Mouse (Mus musculus): ENCODE data around the gene Cp. TPM values are rescaled to one million over a fixed set of nuclear protein-coding genes. Genes with fewer than 3 reads are reported as not detected.
"Not testable (repeated sequence)": the region's sequence is repeated elsewhere in the genome, so short reads cannot be mapped to it uniquely, and the experiment has no call there.

Gene Cp
- total RNA-seq, 2 experiments from 2014 or later: 6.3 to 6.5 TPM

GRCm38 (mm10) chr3:20005611-20006010 lies 48.8 kb downstream of the Cp start:
- no peak for DNase-seq (ENCODE audit: low spot score)

- no peak for DNase-seq (ENCODE audit: low spot score)
These were observed 50.4 kb downstream of the Cp start for GRCm38 (mm10) chr3:20007275-20007674.

GRCm38 (mm10) chr3:20007759-20008158 lies 50.9 kb downstream of the Cp start:
- no peak for DNase-seq (ENCODE audit: low spot score)

GRCm38 (mm10) chr3:20010464-20010863 lies 53.6 kb downstream of the Cp start:
- no peak for DNase-seq (ENCODE audit: low spot score)

GRCm38 (mm10) chr3:20010905-20011304 lies 54.1 kb downstream of the Cp start:
- not testable (repeated sequence) for DNase-seq (ENCODE audit: low spot score)

- no peak for DNase-seq (ENCODE audit: low spot score)
These were observed 57.6 kb downstream of the Cp start for GRCm38 (mm10) chr3:20014454-20014853.

- no peak for DNase-seq (ENCODE audit: low spot score)
These were observed 61.2 kb downstream of the Cp start for GRCm38 (mm10) chr3:20018076-20018475.

- DNase-seq (ENCODE audit: low spot score): no peak
These were observed 67.0 kb downstream of the Cp start for GRCm38 (mm10) chr3:20023832-20024231.

GRCm38 (mm10) chr3:20026481-20026880 lies 69.6 kb downstream of the Cp start:
- no peak for DNase-seq (ENCODE audit: low spot score)

GRCm38 (mm10) chr3:20026996-20027689 lies 70.3 kb downstream of the Cp start:
- no peak for DNase-seq (ENCODE audit: low spot score)

GRCm38 (mm10) chr3:20027788-20028187 lies 70.9 kb downstream of the Cp start:
- no peak for DNase-seq (ENCODE audit: low spot score)

- no peak for DNase-seq (ENCODE audit: low spot score)
These were observed 71.8 kb downstream of the Cp start for GRCm38 (mm10) chr3:20028640-20029039.

GRCm38 (mm10) chr3:20030807-20031206 lies 74.0 kb downstream of the Cp start:
- DNase-seq (ENCODE audit: low spot score): no peak

GRCm38 (mm10) chr3:20033761-20034718 lies 77.2 kb downstream of the Cp start:
- DNase-seq (ENCODE audit: low spot score): no peak

GRCm38 (mm10) chr3:20034719-20035404 lies 78.0 kb downstream of the Cp start, which contains the start of gene Hps3:
Hps3 (minus strand) TSS chr3:20035315.
- DNase-seq (ENCODE audit: low spot score): peak; percentile 84

GRCm38 (mm10) chr3:20036069-20036468 lies 79.2 kb downstream of the Cp start:
- no peak for DNase-seq (ENCODE audit: low spot score)

GRCm38 (mm10) chr3:20041461-20041860 lies 84.6 kb downstream of the Cp start:
- DNase-seq (ENCODE audit: low spot score): not testable (repeated sequence)

- not testable (repeated sequence) for DNase-seq (ENCODE audit: low spot score)
These were observed 87.9 kb downstream of the Cp start for GRCm38 (mm10) chr3:20044736-20045135.

GRCm38 (mm10) chr3:20057306-20058196 lies 100.7 kb downstream of the Cp start, which contains the start of gene Hltf:
Hltf (plus strand) TSS chr3:20057811.
- DNase-seq (ENCODE audit: low spot score): peak; percentile 95

GRCm38 (mm10) chr3:20058197-20058541 lies 101.3 kb downstream of the Cp start:
- DNase-seq (ENCODE audit: low spot score): no peak

All from gastrocnemius, adult 18-20 months (tissue).